Mouse (Mus musculus): ENCODE data around the gene Crybb2.
A peak's percentile ranks its signal among the peaks of the same experiment; 100 is the strongest.

Gene Crybb2

GRCm38 (mm10) chr5:113035094-113036047, 34.5 kb downstream of the Crybb2 start:
- DNase-seq (ENCODE audit: extremely low read depth, insufficient read length, low spot score), result peak; percentile 21

DNA sequence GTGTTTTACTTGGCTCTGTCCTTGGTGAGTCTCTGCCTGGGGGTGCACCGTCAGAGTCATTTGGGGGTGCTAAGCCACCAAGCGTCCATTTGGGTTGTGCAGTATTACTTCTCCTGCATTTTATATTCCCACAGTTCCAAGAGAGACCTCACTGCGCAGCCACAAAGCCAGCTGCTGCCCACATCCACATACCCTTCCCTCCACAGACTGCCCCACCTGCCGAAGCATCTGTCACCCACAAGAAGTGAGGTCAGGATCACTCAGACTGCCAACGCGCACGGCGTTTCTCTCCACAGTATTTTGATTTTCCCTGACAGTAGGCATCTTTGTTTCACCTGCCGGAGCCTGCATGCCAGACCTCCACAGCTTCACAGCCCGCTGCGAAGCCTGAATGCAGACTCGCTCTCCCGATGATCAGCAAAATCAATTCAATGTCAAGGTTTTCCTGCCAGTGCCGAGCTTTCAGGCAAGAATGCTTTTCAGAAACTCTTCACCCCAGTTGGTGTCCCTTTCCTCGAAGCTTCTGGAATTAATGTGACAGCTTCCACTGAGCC, 38.6 kb downstream of the Crybb2 start:
- no peak for DNase-seq (ENCODE audit: extremely low read depth, insufficient read length, low spot score)

- DNase-seq (ENCODE audit: extremely low read depth, insufficient read length, low spot score), result no peak
These were observed 39.8 kb downstream of the Crybb2 start for GRCm38 (mm10) chr5:113030082-113030481.

GRCm38 (mm10) chr5:113026706-113027105, 43.2 kb downstream of the Crybb2 start:
- no peak for DNase-seq (ENCODE audit: extremely low read depth, insufficient read length, low spot score)

DNA sequence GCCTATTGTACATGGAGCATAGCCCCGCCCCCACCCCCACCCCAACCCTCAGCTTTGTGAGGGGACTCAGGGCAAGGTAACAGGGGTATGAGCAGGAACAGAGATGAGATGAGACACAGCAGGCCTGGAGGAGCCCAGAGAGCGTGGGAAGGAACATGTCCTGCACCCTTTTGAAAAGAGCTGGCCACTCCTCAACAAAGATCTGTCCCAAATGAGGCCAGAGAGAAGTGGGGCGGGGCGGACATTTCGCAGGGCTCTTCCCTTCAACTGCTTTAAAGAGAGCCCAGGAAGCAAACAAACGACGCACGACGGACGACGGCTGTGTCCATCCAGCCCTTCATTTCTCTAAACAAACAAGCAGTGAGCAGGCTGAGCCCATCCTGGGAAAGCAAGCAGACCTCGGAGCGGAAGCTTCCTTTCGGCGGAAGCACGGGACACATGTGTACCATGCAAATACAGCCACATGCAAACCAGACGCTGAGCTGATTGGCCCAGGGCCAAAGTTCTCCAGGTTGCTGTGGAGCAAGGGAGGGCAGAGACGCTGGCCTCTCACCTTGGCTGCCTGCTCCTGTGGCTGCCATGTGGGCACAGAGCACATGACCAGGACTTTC, 45.7 kb downstream of the Crybb2 start:
- no peak for DNase-seq (ENCODE audit: extremely low read depth, insufficient read length, low spot score)

GRCm38 (mm10) chr5:113018190-113018589, 51.7 kb downstream of the Crybb2 start:
- no peak for DNase-seq (ENCODE audit: extremely low read depth, insufficient read length, low spot score)

- no peak for DNase-seq (ENCODE audit: extremely low read depth, insufficient read length, low spot score)
These were observed 52.9 kb downstream of the Crybb2 start for GRCm38 (mm10) chr5:113017004-113017403.

DNA sequence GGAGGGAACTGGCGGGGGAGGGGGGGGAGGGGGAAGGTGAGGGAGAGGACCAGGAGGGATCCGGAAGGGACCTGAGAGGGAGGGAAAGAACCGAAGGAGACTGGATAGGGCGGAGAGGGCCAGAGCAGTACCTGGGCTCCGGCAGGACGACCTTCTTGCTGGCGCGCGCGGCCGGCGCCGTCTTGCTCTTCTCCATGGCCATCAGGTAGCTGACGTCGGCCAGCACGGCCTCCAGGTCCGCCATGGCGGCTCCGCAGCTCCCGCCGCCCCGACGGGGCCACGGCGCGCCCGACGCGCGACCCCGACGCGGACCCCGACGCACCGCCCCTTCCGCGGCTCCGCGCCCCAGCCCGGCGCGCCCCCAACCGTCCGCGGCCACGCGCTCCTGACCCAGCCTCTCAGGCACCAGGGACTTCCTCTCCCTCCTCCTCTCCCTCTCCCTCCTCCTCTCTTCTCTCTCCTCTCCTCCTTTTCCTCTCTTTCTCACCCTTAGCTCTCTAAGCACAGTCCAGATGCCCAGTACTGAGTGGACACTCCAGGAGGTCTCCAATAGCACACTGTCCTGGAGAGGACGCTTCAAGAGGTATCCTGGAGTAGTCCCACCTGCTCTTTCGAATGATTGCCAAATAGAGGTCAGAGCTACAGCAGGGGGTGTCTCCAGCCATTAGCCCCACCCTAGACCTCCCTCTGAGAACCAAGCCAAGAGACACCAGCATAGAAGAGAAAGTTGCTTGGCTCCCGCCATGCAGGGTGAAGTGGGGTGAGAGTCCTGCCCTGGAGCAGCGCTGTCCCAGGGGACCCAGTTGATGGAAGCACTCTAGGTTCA, 54.5 kb downstream of the Crybb2 start, which contains the start of gene Grk3:
Gene Grk3 (minus strand): TSS at position 556 of the 826 bp plus-strand sequence.
- no peak for DNase-seq (ENCODE audit: extremely low read depth, insufficient read length, low spot score)

DNA sequence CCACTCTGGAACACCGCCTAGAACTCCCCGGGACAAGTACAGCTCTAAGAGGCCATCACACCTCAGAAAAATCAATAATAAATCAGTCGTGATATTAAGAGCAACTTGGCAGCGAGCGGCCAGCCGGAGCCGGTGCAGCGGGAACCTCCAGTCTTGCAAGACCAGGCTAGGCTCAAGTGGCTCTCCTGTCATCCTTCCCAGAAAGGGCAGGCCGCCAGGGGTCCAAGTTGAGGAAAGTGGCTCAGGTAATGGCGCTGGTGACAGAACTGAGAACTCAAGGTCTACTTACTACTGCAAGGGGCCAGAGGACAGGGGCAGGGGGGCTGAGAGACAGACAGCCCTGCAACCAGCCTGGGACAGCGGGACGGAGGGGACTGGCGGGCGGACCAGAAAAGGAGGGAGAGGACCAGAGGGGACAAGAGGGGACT, 55.1 kb downstream of the Crybb2 start:
- no peak for DNase-seq (ENCODE audit: extremely low read depth, insufficient read length, low spot score)

- DNase-seq (ENCODE audit: extremely low read depth, insufficient read length, low spot score), result no peak
These were observed 55.7 kb downstream of the Crybb2 start for GRCm38 (mm10) chr5:113014111-113014807.

DNA sequence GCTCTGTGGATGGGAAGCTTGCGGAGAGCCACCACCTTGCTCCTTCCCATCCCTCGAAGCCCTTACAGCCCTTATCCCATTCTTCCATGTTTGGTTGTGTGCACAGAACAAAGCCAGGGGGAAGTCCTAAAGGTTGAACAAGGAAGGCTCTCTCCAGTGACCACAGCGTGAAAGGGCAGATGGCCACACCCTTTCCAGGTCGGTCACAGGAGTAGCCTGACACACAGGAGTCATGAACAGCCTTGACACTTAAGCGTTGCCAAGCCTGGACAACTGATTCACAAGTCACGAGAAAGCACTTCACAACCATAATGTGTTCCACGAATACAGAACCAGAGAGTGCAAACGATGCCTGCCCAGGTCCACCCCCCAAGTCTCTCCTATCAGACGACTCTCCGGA, 58.0 kb downstream of the Crybb2 start:
- no peak for DNase-seq (ENCODE audit: extremely low read depth, insufficient read length, low spot score)

GRCm38 (mm10) chr5:113009183-113009820, 60.6 kb downstream of the Crybb2 start:
- DNase-seq (ENCODE audit: extremely low read depth, insufficient read length, low spot score), result no peak

GRCm38 (mm10) chr5:113008496-113008895, 61.4 kb downstream of the Crybb2 start:
- DNase-seq (ENCODE audit: extremely low read depth, insufficient read length, low spot score), result no peak

Data from 3134 (cell line).